8 mouse cellular contexts compared by ENCODE assay signal in the genomic region with DNA sequence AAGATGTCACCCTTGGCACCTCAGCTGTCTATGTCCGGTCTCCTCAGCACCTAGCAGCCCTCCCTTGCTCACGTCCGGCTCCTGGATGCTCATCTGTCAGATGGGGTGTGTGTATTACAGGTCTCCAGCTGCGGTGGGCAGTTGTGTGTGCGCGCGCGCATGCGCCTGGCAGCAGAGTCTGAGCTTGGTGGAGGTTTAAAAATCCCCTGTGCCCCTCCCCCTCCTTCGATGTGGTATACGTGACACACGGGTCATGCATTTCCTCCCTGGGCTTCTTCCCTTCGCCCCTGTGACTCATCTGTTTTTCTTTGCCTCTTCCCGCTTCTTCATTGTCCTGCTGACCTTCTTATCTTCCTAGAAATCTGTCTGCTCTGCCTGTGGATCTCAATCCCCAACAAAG. TPM values are rescaled to one million over a fixed set of nuclear protein-coding genes. Genes with fewer than 3 reads are reported as not detected.
DNase-seq lines count a peak whose midpoint lies in the region; ATAC-seq and TF ChIP-seq lines count a peak whose summit lies in the region.

No protein-coding gene starts in this region.

- H3K79me3 ChIP-seq in C2C12 (ENCODE audit: low read depth): no peaks in the 10 kb centered on the region

- H3K27ac ChIP-seq in embryonic facial prominence, embryonic 14.5 days (replicated peaks; ENCODE audit: low read depth, low read length): no peak overlapping the region
- H3K27ac ChIP-seq in liver, embryonic 15.5 days (replicated peaks): no peak overlapping the region

- TF ChIP-seq CTCF in C2C12 (IDR thresholded peaks at IDR 0.05; ENCODE audit: control insufficient read depth, insufficient read depth, insufficient read length) (no peak), E14TG2a.4 (conservative IDR thresholded peaks at IDR 0.05; ENCODE audit: low read length) (no peak)

- no peak overlapping the region for H3K9ac ChIP-seq in embryonic facial prominence, embryonic 14.5 days (ENCODE audit: low read depth, low read length)
- no peak overlapping the region for H3K9ac ChIP-seq in liver, embryonic 15.5 days

- H3ac ChIP-seq in C2C12 (ENCODE audit: control insufficient read depth, insufficient read length, low read depth): peak overlapping the region; percentile 0

- H3K36me3 ChIP-seq in C2C12 (ENCODE audit: control insufficient read depth, insufficient read depth) (no peaks in the 10 kb centered on the region), E14TG2a.4 (ENCODE audit: insufficient read depth, low read length) (no peaks in the 10 kb centered on the region)
- no peaks in the 10 kb centered on the region for H3K36me3 ChIP-seq in embryonic facial prominence, embryonic 14.5 days (ENCODE audit: control insufficient read depth, insufficient read depth, low read length)
- no peaks in the 10 kb centered on the region for H3K36me3 ChIP-seq in liver, embryonic 15.5 days (replicated peaks)

- H3K4me1 ChIP-seq in E14TG2a.4 (replicated peaks; ENCODE audit: low read depth, low read length): peaks cover 56% of the 10 kb centered on the region
- no peaks in the 10 kb centered on the region for H3K4me1 ChIP-seq in embryonic facial prominence, embryonic 14.5 days (ENCODE audit: control insufficient read depth, insufficient read depth, low read length)
- H3K4me1 ChIP-seq in liver, embryonic 15.5 days (replicated peaks): peaks cover 18% of the 10 kb centered on the region

- no peaks in the 10 kb centered on the region for H3K79me2 ChIP-seq in C2C12 (ENCODE audit: control insufficient read depth, insufficient read depth)

- H3K4me3 ChIP-seq in C2C12 (ENCODE audit: insufficient read depth, poor library complexity, severe bottlenecking) (no peak overlapping the region), E14TG2a.4 (replicated peaks; ENCODE audit: low read length) (peak overlapping the region; percentile 65)
- no peak overlapping the region for H3K4me3 ChIP-seq in embryonic facial prominence, embryonic 14.5 days (ENCODE audit: low read depth, low read length)
- no peak overlapping the region for H3K4me3 ChIP-seq in liver, embryonic 15.5 days (replicated peaks)

- no peak for ATAC-seq in embryonic facial prominence, embryonic 14.5 days (ENCODE audit: low read depth)
- no peak for ATAC-seq in liver, embryonic 15.5 days (ENCODE audit: insufficient read depth)
- ATAC-seq in neutrophil, adult 5-6 weeks (ENCODE audit: extremely low read depth, insufficient number of reproducible peaks, low FRiP score, poor library complexity, severe bottlenecking): peak; percentile 50

- H3K9me3 ChIP-seq in E14TG2a.4 (ENCODE audit: low read length): no peaks in the 10 kb centered on the region
- H3K9me3 ChIP-seq in embryonic facial prominence, embryonic 14.5 days (ENCODE audit: control insufficient read depth, low read length): no peaks in the 10 kb centered on the region
- no peaks in the 10 kb centered on the region for H3K9me3 ChIP-seq in liver, embryonic 15.5 days (replicated peaks)

- H3K27me3 ChIP-seq in C2C12 (ENCODE audit: control insufficient read depth, insufficient read depth, insufficient read length): no peaks in the 10 kb centered on the region
- no peaks in the 10 kb centered on the region for H3K27me3 ChIP-seq in E14TG2a.4 (ENCODE audit: insufficient read depth, low read length)
- no peaks in the 10 kb centered on the region for H3K27me3 ChIP-seq in embryonic facial prominence, embryonic 14.5 days (replicated peaks; ENCODE audit: control insufficient read depth, insufficient read depth, low read length)
- peaks cover 3% of the 10 kb centered on the region; the same call in 1 of the 2 replicates for H3K27me3 ChIP-seq in liver, embryonic 15.5 days

- WGBS in embryonic facial prominence, embryonic 14.5 days: 38% methylated on average over 14 of the region's 14 CpGs
- WGBS in liver, embryonic 15.5 days (ENCODE audit: insufficient replicate concordance): 12% methylated on average over 14 of the region's 14 CpGs

- peak overlapping the region; percentile 32 for H3K4me2 ChIP-seq in embryonic facial prominence, embryonic 14.5 days (ENCODE audit: low read depth, low read length)
- H3K4me2 ChIP-seq in liver, embryonic 15.5 days: peak overlapping the region; percentile 35

- DNase-seq in embryonic facial prominence, embryonic 14.5 days (ENCODE audit: low spot score): peak; percentile 12
- DNase-seq in ovary, postnatal 14 days (ENCODE audit: low spot score): no peak
- DNase-seq in ovary, postnatal 10 days (ENCODE audit: low spot score): no peak
- DNase-seq in kidney, adult 18-20 months: no peak

TF ChIP-seq in C2C12, 6 proteins besides CTCF, POLR2A, EP300 and RAD21:
- TF ChIP-seq FOSL1 (IDR thresholded peaks at IDR 0.05; ENCODE audit: insufficient read depth, low read length, poor library complexity, severe bottlenecking) (peak; percentile 97), MAX (IDR thresholded peaks at IDR 0.05) (no peak), USF1 (IDR thresholded peaks at IDR 0.05; ENCODE audit: low read depth) (peak; percentile 23)

RNA-seq across cellular contexts. Expression of gene Mief1, which starts 14.6 kb away (rescaled TPM):
- 27.3 TPM for polyA plus RNA-seq in C2C12 (2012; fragmentation: generic; extraction: Trizol)
- 27.9 and 30.0 TPM in 2 replicates for polyA plus RNA-seq in embryonic facial prominence, embryonic 14.5 days (2014; fragmentation: Nextera tagmentation; extraction: Ambion mirVana)
- 16.2 and 17.0 TPM in 2 replicates for polyA plus RNA-seq in liver, embryonic 15.5 days (2015; fragmentation: Nextera tagmentation; extraction: Ambion mirVana)
- 36.0 and 37.5 TPM in 2 replicates for total RNA-seq in neutrophil, adult 5-6 weeks (2017)

RNA-seq across cellular contexts. Expression of gene AC140267.1, which starts 16.4 kb away (rescaled TPM):
- polyA plus RNA-seq in C2C12 (2012; fragmentation: generic; extraction: Trizol): not detected
- polyA plus RNA-seq in embryonic facial prominence, embryonic 14.5 days (2014; fragmentation: Nextera tagmentation; extraction: Ambion mirVana): not detected in 2 replicates
- not detected in 2 replicates for polyA plus RNA-seq in liver, embryonic 15.5 days (2015; fragmentation: Nextera tagmentation; extraction: Ambion mirVana)
- not detected in 2 replicates for total RNA-seq in neutrophil, adult 5-6 weeks (2017)

RNA-seq across cellular contexts. Expression of gene Atf4, which starts 35.8 kb away (rescaled TPM):
- 507 TPM for polyA plus RNA-seq in C2C12 (2012; fragmentation: generic; extraction: Trizol)
- polyA plus RNA-seq in embryonic facial prominence, embryonic 14.5 days (2014; fragmentation: Nextera tagmentation; extraction: Ambion mirVana): 132 and 140 TPM in 2 replicates
- 130 and 134 TPM in 2 replicates for polyA plus RNA-seq in liver, embryonic 15.5 days (2015; fragmentation: Nextera tagmentation; extraction: Ambion mirVana)
- 367 and 386 TPM in 2 replicates for total RNA-seq in neutrophil, adult 5-6 weeks (2017)

RNA-seq across cellular contexts. Expression of gene Rps19bp1, which starts 44.9 kb away (rescaled TPM):
- polyA plus RNA-seq in C2C12 (2012; fragmentation: generic; extraction: Trizol): 223 TPM
- polyA plus RNA-seq in embryonic facial prominence, embryonic 14.5 days (2014; fragmentation: Nextera tagmentation; extraction: Ambion mirVana): 52.6 and 55.0 TPM in 2 replicates
- polyA plus RNA-seq in liver, embryonic 15.5 days (2015; fragmentation: Nextera tagmentation; extraction: Ambion mirVana): 24.4 and 26.2 TPM in 2 replicates
- 6.2 and 12.2 TPM in 2 replicates for total RNA-seq in neutrophil, adult 5-6 weeks (2017)

RNA-seq across cellular contexts. Expression of gene Mgat3, which starts 45.7 kb away (rescaled TPM):
- polyA plus RNA-seq in C2C12 (2012; fragmentation: generic; extraction: Trizol): 19.2 TPM
- polyA plus RNA-seq in embryonic facial prominence, embryonic 14.5 days (2014; fragmentation: Nextera tagmentation; extraction: Ambion mirVana): 7.3 and 7.8 TPM in 2 replicates
- polyA plus RNA-seq in liver, embryonic 15.5 days (2015; fragmentation: Nextera tagmentation; extraction: Ambion mirVana): 0.54 and 0.55 TPM in 2 replicates
- total RNA-seq in neutrophil, adult 5-6 weeks (2017): 0.12 and 0.23 TPM in 2 replicates
